Mouse (Mus musculus) ES-Bruce4 (cell line): ENCODE results near the gene Entpd2. TPM values are rescaled to one million over a fixed set of nuclear protein-coding genes. Genes with fewer than 3 reads are reported as not detected.

ENCODE experiments used
- H3K27ac ChIP-seq: 2 replicates; pipeline ENCODE4 v1.5.1; 2012; ENCODE audit warnings: low read length, inconsistent platforms; ENCODE audit not compliant: insufficient read depth
- H3K27me3 ChIP-seq: 2 replicates; pipeline ENCODE4 v1.6.1; 2012; ENCODE audit warnings: mild to moderate bottlenecking, low read length, inconsistent platforms; ENCODE audit not compliant: control insufficient read depth, poor library complexity, insufficient read depth, severe bottlenecking
- H3K36me3 ChIP-seq: 2 replicates; pipeline ENCODE4 v1.6.1; 2012; ENCODE audit warnings: inconsistent platforms, mild to moderate bottlenecking, low read length, moderate library complexity; ENCODE audit not compliant: control insufficient read depth, poor library complexity, insufficient read depth, severe bottlenecking
- H3K4me1 ChIP-seq: one replicate; pipeline ENCODE4 v1.8.1; 2011; ENCODE audit warnings: low read length; ENCODE audit not compliant: control insufficient read depth, insufficient read depth
- H3K4me3 ChIP-seq: 2 replicates; pipeline ENCODE4 v1.5.1; 2011; ENCODE audit warnings: low read depth, mild to moderate bottlenecking, low read length
- H3K9ac ChIP-seq: 2 replicates; pipeline ENCODE4 v1.6.1; 2012; ENCODE audit warnings: low read depth, mild to moderate bottlenecking, inconsistent platforms; ENCODE audit not compliant: poor library complexity, severe bottlenecking
- H3K9me3 ChIP-seq: replicated peaks from 2 replicates; pipeline ENCODE4 v1.6.1; 2012; ENCODE audit warnings: mild to moderate bottlenecking, low read length, inconsistent platforms; ENCODE audit not compliant: control insufficient read depth, poor library complexity, insufficient read depth, severe bottlenecking
- CTCF ChIP-seq: IDR thresholded peaks from one replicate; pipeline ENCODE4 v1.8.1; 2011; ENCODE audit warnings: low read depth, low read length
- EP300 ChIP-seq: IDR thresholded peaks from 2 replicates; pipeline ENCODE4 v1.6.1; 2011; ENCODE audit warnings: low read depth, low read length; ENCODE audit not compliant: insufficient read depth
- POLR2A ChIP-seq: IDR thresholded peaks from one replicate; pipeline ENCODE4 v1.8.1; 2011; ENCODE audit warnings: low read length; ENCODE audit not compliant: insufficient read depth
- polyA plus RNA-seq: library from polyadenylated mRNA; stranded (reverse); fragments of >200 nt; gene quantifications from 2 replicates; pipeline ENCODE4 v1.2.4, GENCODE M21; 2011; ENCODE audit warnings: low read depth; ENCODE audit not compliant: missing spikeins, insufficient read depth, insufficient read length

The Entpd2 gene
- polyA plus RNA-seq, 1 experiment = 4.2 TPM

- Histone ChIP-seq H3K9ac (peak overlapping the region; percentile 56), H3K4me1 (no peaks in the 10 kb centered on the region), H3K27me3 (no peaks in the 10 kb centered on the region), H3K4me3 (peak overlapping the region; percentile 91), H3K9me3 (no peaks in the 10 kb centered on the region), H3K27ac (no peak overlapping the region), H3K36me3 (peaks cover 6% of the 10 kb centered on the region; the same call in 1 of the 2 replicates)
- TF ChIP-seq CTCF (no peak), POLR2A (no peak), EP300 (no peak)
Measured at GRCm38 (mm10) chr2:25355419-25356066, 40.1 kb upstream of the Entpd2 start.

- H3K4me1 ChIP-seq = no peaks in the 10 kb centered on the region
- no peak within 1 kb of the TSS for H3K27ac ChIP-seq
- peak within 1 kb of the TSS; percentile 56 for H3K9ac ChIP-seq
- H3K9me3 ChIP-seq = no peaks in the 10 kb centered on the region
- H3K4me3 ChIP-seq = peak within 1 kb of the TSS; percentile 91
- H3K27me3 ChIP-seq = no peaks in the 10 kb centered on the region
- peaks cover 5% of the 10 kb centered on the region for H3K36me3 ChIP-seq
- no peak for TF ChIP-seq POLR2A
- 0 out of 2 replicates have a peak, but pooled peaks have one; percentile 60 for TF ChIP-seq EP300
- TF ChIP-seq CTCF = no peak
Measured at GRCm38 (mm10) chr2:25356208-25357079, 39.2 kb upstream of the Entpd2 start, which contains the start of gene Dpp7. TSS of gene Dpp7 (minus strand) at chr2:25356359.

DNA sequence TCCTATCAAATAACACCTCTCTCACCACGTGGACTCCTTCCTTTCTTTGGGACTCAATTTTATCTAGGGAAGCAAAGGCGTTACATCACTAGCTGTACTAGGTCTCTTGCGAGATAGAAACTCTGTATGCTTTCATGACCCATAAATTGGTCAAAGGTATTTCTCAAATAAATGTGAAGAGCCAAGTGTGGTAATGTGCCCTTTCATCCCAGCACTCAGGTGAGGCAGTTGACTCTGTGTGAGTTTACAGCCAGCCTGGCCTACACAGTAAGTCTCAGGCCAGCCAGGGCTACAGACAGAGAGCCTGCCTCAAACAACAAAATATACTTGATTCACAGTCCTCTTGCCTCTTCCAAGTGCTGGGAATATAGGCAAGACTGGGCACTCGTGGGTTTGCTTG, 35.8 kb upstream of the Entpd2 start:
- Histone ChIP-seq H3K27me3 (no peaks in the 10 kb centered on the region), H3K9me3 (no peaks in the 10 kb centered on the region), H3K9ac (no peak overlapping the region), H3K4me3 (no peak overlapping the region), H3K36me3 (peaks cover 14% of the 10 kb centered on the region), H3K27ac (no peak overlapping the region), H3K4me1 (peaks cover 3% of the 10 kb centered on the region)
- TF ChIP-seq EP300 (no peak), CTCF (no peak), POLR2A (no peak)

GRCm38 (mm10) chr2:25363478-25364178, 32.0 kb upstream of the Entpd2 start:
- no peaks in the 10 kb centered on the region for H3K9me3 ChIP-seq
- H3K9ac ChIP-seq = no peak overlapping the region
- H3K36me3 ChIP-seq = peaks cover 14% of the 10 kb centered on the region
- TF ChIP-seq POLR2A (no peak), EP300 (no peak), CTCF (no peak)
- H3K4me1 ChIP-seq = peaks cover 3% of the 10 kb centered on the region
- H3K27me3 ChIP-seq = no peaks in the 10 kb centered on the region
- H3K4me3 ChIP-seq = 0 out of 2 replicates have a peak overlapping the region, but pooled peaks have one; percentile 1
- no peak overlapping the region for H3K27ac ChIP-seq

DNA sequence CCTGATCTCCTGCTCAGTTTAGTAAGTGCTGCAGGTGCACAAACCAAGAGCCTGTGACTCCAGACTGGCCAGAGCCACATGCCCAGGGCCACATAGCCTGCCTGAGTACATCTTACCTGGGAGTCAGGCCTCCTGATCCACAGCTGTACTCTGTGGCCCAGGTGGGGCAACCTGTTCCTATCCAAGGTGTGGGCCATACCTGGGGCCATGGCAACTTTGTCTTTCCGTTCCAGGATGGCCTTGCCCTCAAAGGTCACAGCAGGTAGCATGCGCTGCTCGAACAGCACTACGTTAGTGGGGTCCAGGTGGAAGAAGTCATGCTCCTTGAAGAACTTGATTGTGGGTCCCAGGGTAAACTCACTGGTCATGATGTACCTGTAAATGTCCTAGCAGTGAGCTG, 31.4 kb upstream of the Entpd2 start:
- Histone ChIP-seq H3K27ac (no peak overlapping the region), H3K4me3 (peak overlapping the region; percentile 94), H3K27me3 (no peaks in the 10 kb centered on the region), H3K4me1 (peaks cover 3% of the 10 kb centered on the region), H3K9ac (0 out of 2 replicates have a peak overlapping the region, but pooled peaks have one; percentile 75), H3K36me3 (peaks cover 14% of the 10 kb centered on the region), H3K9me3 (no peaks in the 10 kb centered on the region)
- TF ChIP-seq EP300 = no peak
- TF ChIP-seq CTCF = no peak
- TF ChIP-seq POLR2A = no peak
